Mouse (Mus musculus): ENCODE data around the gene Sardh.

The Sardh gene

DNA sequence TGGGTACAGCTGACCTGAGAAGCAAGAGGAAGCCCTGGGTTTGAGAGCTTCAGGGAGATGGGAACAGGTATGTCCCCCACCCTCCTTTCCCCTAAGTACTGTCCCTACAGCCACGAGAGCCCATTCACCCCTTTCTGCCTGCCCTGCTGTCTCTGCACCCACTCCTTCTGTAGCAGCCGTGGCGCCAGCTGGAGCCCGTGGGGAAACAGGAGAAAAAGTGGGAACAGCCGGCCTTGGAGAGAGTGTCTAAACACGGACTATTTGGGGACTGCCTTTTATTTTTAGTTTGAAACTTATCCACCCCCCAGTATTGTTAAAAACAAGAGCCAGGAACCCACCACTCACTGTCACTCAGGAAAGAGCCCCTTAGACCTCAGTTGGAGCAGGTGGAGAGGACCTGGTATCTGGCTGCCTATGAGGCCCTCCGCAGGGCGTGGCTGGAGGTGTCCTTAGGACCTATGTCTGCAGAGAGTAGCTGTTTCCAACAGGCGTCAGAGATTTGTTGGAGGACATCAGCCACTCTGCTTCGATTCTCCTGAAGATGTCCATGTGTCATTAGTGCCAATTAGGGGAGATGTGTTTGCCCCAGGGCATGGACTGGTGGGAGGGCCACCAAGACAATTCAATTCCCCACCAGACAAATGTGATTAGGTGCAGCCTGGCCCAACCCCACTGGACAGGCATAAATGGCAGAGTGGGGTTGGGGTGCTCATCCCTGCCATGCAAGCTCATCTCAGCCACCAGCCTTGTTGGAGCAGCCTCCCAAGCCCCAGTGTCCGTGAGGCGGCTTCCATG, 83.1 kb downstream of the Sardh start, which contains the start of gene Dbh:
TSS of gene Dbh (plus strand) at position 438 of the 795 bp plus-strand sequence.
- DNase-seq = no peak

DNA sequence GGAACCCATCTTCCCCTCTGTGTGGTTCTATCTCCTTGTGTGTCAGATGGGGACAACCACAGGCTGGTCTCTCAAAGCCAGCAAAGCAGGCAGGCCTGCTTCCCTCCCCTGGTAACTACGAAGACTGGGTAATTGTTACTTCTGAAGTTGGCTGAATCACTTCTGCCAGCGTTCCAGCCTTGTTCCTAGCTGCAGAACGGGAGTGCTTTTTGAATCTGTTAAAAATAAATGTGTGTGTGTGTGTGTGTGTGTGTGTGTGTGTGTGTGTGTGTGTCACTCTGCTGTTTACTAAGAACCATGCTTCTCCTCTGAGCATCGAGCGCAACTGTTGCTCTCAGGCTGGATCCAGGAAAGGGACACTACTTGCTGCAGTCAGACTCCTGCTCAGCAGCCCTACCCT, 84.3 kb downstream of the Sardh start:
- no peak for DNase-seq

DNA sequence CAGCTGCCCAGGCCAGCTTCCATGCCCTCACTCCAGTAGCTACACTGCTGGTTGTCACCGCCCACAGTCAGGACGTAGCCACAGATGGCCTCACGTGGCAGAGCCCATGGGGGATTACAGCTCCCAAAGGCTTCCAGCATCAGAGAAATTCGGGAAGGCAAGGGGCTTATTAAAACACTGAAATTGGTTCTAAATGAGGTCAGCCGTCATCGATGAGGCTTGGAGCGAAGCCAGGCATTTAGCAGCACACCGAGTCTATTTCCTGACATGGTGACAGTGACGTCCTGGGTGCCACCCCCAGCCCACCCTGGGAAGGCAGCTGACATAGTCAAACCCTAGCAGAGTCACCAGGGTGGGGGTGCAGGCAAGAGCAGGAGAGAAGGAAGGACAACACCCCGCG, 85.5 kb downstream of the Sardh start:
- no peak for DNase-seq

DNA sequence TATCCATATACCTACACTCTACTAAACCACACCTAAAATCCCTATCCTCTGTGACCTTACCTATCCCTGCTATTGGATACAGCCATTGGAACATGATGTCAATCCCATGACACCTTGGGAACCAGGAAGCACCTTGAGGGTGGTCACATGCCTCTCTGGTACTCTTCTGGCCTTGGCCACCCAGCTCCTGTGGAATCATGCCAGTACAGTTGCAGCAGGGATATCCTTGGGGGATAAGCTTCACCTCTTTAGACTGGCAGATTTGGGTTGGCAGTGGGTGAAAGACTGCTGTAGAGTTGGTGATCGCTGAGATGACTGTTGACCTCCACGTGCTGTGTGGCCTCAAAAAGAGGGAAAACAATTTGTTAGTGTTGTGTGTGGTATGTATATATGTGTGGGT, 86.6 kb downstream of the Sardh start:
- DNase-seq = no peak

DNA sequence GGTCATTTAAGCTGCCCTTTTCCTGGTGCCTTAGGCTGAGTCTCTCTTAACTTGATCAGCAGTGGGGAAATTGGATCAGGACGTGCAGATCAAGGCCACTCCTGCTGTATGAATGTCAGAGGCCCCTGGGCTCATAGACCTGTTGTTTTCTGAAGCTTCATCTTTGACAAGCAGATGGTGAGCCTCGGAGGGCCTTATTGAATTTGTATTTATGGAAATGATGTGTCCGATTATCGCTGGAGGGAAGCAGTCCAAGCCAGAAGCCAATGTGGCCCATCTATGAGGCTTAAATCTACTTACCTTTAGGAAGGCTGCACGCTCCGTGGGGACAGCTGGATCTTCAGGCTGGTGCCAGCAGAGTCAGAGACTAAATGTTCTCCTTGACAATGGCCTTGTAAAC, 91.5 kb downstream of the Sardh start:
- no peak for DNase-seq

DNA sequence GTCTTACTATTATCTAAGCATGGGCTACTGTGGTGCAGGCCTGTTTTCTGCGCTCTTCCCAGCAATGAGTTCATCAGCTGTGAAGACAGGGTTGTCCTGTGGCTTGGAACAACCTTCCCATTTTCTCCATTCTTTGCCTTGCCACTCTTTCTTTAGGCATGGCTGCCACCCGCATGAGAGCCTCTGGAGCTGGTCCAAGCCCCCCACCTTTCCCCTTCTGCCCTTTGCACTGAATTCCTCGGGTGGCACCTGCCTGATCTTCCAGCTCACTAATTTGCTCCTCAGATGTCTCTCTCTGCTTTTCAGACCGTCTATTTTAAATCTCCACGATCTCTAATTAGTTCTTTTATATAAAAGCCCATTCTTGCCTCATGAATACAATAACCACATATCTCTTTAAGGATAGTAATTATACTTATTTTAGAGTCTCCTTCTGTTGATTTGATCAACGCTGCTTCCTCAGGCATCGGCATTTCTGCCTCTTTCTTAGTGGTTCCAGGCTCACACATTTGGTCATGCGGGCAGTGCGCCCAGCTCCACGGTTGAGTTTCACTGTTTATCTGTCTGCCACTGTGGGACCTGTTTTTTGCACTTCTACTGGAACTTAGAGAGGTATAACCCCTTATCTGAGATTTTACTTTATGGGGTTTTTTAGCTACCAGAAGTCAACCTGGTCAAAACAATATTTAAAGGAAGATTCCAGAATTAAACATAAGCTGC, 93.5 kb downstream of the Sardh start:
- DNase-seq = peak; percentile 77

DNA sequence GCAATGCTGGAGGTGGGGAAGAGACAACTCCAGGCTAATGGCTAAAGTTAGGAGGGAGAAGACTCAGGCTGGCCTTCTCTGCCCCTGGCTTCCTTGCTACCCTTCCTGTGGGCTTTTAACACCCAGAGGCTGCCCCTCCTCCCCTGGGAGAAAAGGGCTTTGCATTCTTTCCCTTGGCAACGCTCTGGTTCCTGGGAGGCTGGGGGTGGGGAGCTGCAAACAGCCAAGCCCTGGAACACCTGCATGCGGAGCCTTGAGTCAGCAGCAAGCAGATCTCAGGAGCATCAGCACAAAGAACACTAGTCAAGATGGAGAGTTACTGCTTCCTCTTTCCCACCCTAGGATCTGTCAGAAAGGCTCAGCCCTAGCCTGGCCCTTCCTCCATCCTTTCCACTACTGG, 98.7 kb downstream of the Sardh start:
- DNase-seq = no peak

DNA sequence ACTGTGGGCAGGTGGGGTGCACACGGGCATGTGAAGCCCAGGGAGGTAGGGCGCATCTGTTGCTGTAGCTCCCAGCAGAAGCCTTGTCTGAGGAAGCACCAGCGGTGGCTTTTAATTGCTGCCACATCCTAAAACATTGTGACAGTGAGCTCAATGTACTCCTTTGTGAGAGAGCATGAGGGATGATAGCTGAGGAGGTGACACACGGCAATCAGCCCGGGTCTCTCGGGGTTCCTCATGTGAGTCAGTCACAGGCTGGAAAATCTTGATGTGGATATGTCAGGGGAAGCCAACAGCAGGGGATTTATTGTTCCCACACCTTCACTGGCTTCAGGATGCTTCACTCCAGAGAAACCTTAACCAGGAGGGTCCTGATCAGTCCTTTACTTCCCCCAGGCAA, 101.3 kb downstream of the Sardh start:
- no peak for DNase-seq

DNA sequence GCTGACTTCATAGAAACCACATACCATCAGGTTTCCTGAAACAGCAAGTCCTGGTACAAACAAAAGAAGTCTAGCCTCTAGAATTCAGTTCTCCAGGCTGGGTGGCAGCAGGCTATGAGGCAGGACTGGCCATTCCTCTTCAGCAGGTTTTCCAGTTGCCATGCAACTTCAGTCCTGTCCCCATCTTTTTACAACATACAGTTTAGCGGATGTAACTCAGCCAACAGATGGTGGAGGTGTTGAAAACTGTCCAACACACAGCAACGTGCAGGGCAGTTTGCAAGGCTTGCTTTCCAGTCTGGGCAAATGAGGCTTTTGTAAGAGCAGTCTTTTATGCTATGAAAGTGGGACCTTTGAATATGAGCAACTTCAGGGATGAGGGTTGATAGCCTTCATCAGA, 103.2 kb downstream of the Sardh start:
- DNase-seq = no peak

DNA sequence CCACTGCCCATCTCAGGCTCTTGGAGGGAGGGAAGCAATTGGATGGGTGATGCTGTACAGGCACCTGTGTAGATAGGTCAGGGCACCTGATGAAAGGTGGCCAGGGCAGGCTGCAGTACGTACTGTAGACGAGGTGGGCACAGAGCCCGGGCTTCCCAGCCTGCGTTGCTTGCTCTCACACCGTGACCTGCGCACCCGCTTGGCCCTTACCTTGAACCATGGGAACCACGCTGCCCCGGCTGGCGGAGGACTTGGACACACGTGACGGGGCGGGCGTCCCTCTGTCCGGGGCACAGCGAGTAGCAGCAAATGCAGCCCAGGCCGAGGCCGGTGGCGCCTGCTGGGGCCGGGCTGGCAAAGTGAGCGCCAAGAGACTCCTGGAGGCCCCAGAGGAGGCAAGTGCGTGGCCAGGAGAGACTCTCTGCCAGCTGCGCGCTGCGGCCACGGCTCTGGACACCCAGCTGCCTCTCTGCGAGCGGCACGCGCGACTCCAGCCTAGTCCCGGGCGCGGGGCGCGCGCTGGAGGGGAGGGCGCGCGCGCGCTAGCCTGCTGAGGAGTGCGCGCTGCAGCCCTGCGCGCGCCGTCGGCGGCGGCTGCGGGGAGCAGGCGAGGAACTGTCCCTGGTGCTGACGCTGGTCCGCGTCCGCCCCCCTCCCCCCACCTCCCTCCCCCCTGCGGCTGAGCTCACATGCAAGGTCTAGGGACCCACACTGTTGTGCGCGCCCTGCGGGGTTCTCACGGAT, 106.0 kb downstream of the Sardh start, which contains the start of gene Fam163b:
TSS of gene Fam163b (minus strand) at position 542 of the 744 bp plus-strand sequence.
- peak; percentile 71 for DNase-seq

All from kidney, postnatal 14 days (tissue).